Mouse (Mus musculus): ENCODE results near the gene Oxct2b. TPM values are rescaled to one million over a fixed set of nuclear protein-coding genes. Genes with fewer than 3 reads are reported as not detected.

The Oxct2b gene
- polyA plus RNA-seq, 1 experiment from 2014 or later: not detected

DNA sequence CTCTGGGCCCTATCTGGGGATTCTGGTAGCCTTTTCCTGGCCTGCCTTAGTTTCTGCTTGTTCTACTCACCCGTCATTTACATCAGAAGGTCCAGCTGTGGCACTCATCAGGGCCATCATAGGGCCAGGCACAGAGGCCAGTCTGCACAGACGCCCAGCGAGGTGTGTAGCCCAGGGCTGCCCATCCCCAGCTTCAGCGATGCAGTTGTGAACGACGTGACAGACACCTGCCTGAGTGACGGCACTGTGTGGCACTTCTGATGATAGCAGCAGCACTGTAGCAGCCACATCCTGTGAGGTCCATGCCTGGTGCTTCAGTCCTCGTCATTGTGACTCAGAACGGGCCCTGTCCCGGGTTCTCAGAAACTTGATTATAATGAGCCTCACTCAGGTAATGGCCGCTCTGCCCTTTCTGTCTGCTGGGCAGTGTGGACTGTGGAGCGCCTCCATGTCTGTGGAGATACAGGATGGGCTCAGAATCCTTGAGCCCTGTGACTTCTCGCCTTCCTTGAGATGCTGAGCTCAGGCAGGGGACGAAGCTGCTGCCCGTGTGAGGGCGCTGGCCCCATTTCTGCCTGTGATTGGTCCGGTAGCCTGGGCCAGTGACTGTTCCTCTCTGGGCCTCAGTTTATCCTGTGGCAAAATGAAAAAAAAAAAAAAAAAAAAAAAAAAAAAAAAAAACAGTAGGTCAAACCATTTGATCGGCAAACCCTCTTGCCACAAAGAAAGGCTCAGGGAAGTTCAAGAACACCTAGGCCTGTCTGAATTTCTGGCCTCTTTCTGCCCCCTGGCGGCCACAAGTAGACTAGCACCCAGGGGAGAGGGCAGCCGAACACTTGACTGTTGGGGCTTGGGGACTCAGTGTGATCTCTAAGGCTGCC is 33.5 kb upstream of the Oxct2b start:
- no peak overlapping the region for H3K4me3 ChIP-seq (ENCODE audit: low read depth, low read length)
- DNase-seq: peak; percentile 68
- no peak for TF ChIP-seq EP300 (IDR thresholded peaks at IDR 0.05; ENCODE audit: low read depth)
- TF ChIP-seq CTCF (IDR thresholded peaks at IDR 0.05; ENCODE audit: low read depth): peak; percentile 91
- no peak overlapping the region for H3K9ac ChIP-seq (replicated peaks)
- ATAC-seq: peak; percentile 63
- WGBS (ENCODE audit: insufficient replicate concordance): 74% methylated on average over 20 of the region's 20 CpGs
- H3K4me2 ChIP-seq (ENCODE audit: low read depth, low read length): no peak overlapping the region
- no peaks in the 10 kb centered on the region for H3K27me3 ChIP-seq (ENCODE audit: insufficient read depth, low read length)
- no peaks in the 10 kb centered on the region for H3K36me3 ChIP-seq (replicated peaks; ENCODE audit: insufficient read depth, low read length)
- no peaks in the 10 kb centered on the region for H3K9me3 ChIP-seq (ENCODE audit: low read length)
- no peak overlapping the region for H3K27ac ChIP-seq (ENCODE audit: low read depth)
- no peaks in the 10 kb centered on the region for H3K4me1 ChIP-seq (ENCODE audit: insufficient read depth)

DNA sequence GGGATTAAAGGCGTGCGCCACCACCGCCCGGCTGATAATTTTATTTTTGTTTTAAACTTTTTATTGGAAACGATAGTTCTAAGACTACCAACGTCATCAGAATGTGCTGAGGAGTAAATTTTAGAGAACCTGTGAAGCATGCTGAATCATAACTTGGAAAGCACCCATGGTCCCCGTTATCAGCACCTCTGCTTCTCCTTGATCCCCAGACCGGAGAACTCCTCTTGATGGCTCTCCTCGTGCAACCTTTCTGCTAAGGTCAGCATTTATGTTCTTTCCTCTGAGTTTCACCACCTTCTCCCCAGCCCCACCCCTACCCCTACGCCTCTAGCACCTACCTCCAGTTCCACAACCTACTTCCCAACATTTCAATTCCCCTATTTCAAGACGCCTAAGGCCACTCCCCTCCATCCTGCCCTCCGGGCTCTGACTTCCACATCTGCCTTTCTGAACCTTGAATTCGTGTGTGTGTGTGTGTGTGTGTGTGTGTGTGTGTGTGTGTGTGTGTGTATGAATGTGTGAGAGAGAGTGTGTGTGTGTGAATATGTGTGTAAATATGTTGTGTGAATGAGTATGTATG is 32.7 kb upstream of the Oxct2b start:
- ATAC-seq: peak; percentile 20; the same call in 1 of the 2 replicates
- H3K4me1 ChIP-seq (ENCODE audit: insufficient read depth): no peaks in the 10 kb centered on the region
- no peak overlapping the region for H3K27ac ChIP-seq (ENCODE audit: low read depth)
- H3K4me3 ChIP-seq (ENCODE audit: low read depth, low read length): no peak overlapping the region
- no peak overlapping the region for H3K9ac ChIP-seq (replicated peaks)
- no peak for TF ChIP-seq EP300 (IDR thresholded peaks at IDR 0.05; ENCODE audit: low read depth)
- no peak for TF ChIP-seq CTCF (IDR thresholded peaks at IDR 0.05; ENCODE audit: low read depth)
- H3K9me3 ChIP-seq (ENCODE audit: low read length): no peaks in the 10 kb centered on the region
- H3K4me2 ChIP-seq (ENCODE audit: low read depth, low read length): no peak overlapping the region
- WGBS (ENCODE audit: insufficient replicate concordance): 54% methylated on average over 13 of the region's 13 CpGs
- H3K36me3 ChIP-seq (replicated peaks; ENCODE audit: insufficient read depth, low read length): no peaks in the 10 kb centered on the region
- no peak for DNase-seq
- H3K27me3 ChIP-seq (ENCODE audit: insufficient read depth, low read length): no peaks in the 10 kb centered on the region

DNA sequence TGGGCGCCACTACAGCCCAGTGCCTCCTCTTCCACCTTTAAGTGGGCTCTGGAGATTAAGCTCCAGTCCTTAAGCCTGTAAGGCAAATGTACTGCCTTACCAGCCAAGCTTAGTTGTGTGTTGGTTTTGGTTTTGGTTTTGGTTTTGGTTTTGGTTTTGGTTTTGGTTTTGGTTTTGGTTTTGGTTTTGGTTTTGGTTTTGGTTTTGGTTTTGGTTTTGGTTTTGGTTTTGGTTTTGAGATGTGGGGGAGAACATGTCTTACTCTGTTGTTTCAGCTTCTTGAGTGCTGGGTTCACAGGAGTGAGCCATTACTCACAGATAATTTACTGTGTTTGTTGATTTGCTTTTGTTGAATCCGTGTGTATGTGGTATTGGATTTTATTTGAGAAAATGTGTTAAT is 30.8 kb upstream of the Oxct2b start:
- Histone ChIP-seq H3K4me1 (ENCODE audit: insufficient read depth) (no peaks in the 10 kb centered on the region), H3K27ac (ENCODE audit: low read depth) (no peak overlapping the region), H3K27me3 (ENCODE audit: insufficient read depth, low read length) (no peaks in the 10 kb centered on the region), H3K4me3 (ENCODE audit: low read depth, low read length) (no peak overlapping the region), H3K4me2 (ENCODE audit: low read depth, low read length) (no peak overlapping the region), H3K9ac (replicated peaks) (no peak overlapping the region), H3K36me3 (replicated peaks; ENCODE audit: insufficient read depth, low read length) (no peaks in the 10 kb centered on the region), H3K9me3 (ENCODE audit: low read length) (no peaks in the 10 kb centered on the region)
- WGBS (ENCODE audit: insufficient replicate concordance): 72% methylated on average over 2 of the region's 2 CpGs
- DNase-seq (no peak), ATAC-seq (no peak)
- TF ChIP-seq CTCF (IDR thresholded peaks at IDR 0.05; ENCODE audit: low read depth) (no peak), EP300 (IDR thresholded peaks at IDR 0.05; ENCODE audit: low read depth) (no peak)

DNA sequence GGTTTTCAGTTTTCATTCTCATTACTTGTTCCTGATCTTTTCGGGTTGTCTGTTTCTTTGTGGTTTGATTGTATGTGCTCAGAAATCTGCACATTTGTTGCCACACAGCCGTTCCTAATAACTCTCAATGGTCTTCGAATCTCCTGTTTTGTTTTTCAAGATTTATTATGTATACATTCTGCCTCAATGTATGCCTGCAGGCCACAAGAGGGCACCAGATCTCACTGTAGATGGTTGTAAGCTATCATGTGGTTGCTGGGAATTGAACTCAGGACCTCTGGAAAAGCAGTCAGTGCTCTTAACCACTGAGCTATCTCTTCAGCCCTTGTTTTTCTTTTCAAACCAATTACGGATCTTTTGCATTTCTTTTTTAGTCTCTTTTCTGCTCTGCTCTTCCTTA is 29.7 kb upstream of the Oxct2b start:
- Histone ChIP-seq H3K27ac (ENCODE audit: low read depth) (no peak overlapping the region), H3K4me3 (ENCODE audit: low read depth, low read length) (no peak overlapping the region), H3K9me3 (ENCODE audit: low read length) (no peaks in the 10 kb centered on the region), H3K36me3 (replicated peaks; ENCODE audit: insufficient read depth, low read length) (no peaks in the 10 kb centered on the region), H3K9ac (replicated peaks) (no peak overlapping the region), H3K4me1 (ENCODE audit: insufficient read depth) (no peaks in the 10 kb centered on the region), H3K4me2 (ENCODE audit: low read depth, low read length) (no peak overlapping the region), H3K27me3 (ENCODE audit: insufficient read depth, low read length) (no peaks in the 10 kb centered on the region)
- no peak for DNase-seq
- WGBS (ENCODE audit: insufficient replicate concordance): 83% methylated on average over 4 of the region's 4 CpGs
- no peak for ATAC-seq
- TF ChIP-seq CTCF (IDR thresholded peaks at IDR 0.05; ENCODE audit: low read depth) (peak; percentile 19; the same call in 1 of the 2 replicates), EP300 (IDR thresholded peaks at IDR 0.05; ENCODE audit: low read depth) (no peak)

DNA sequence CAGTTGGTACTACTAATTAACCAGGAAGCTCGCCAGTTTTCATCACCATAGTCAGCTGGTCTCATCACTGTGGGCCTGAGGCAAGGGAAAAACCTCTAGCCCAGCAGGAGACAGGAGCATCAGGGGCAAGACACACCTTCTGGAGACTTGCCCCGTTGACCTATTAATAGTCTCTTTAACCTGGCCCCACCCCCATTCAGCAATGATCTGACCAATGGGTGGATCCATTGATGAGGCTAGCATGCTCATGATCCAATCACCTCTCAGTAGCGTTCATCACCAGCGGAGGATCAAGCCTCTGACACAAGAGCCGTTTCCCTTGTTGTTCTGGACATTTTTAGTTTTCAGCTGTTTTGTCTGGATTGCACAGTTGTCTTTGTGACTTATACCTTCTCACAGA is 23.4 kb upstream of the Oxct2b start:
- no peaks in the 10 kb centered on the region for H3K36me3 ChIP-seq (replicated peaks; ENCODE audit: insufficient read depth, low read length)
- H3K4me1 ChIP-seq (ENCODE audit: insufficient read depth): no peaks in the 10 kb centered on the region; the same call in 1 of the 2 replicates
- DNase-seq: no peak
- no peak overlapping the region for H3K4me3 ChIP-seq (ENCODE audit: low read depth, low read length)
- H3K4me2 ChIP-seq (ENCODE audit: low read depth, low read length): no peak overlapping the region
- no peaks in the 10 kb centered on the region for H3K9me3 ChIP-seq (ENCODE audit: low read length)
- no peak overlapping the region for H3K9ac ChIP-seq (replicated peaks)
- TF ChIP-seq CTCF (IDR thresholded peaks at IDR 0.05; ENCODE audit: low read depth) (no peak), EP300 (IDR thresholded peaks at IDR 0.05; ENCODE audit: low read depth) (no peak)
- 59% methylated on average over 5 of the region's 5 CpGs for WGBS (ENCODE audit: insufficient replicate concordance)
- peak; percentile 41 for ATAC-seq
- peak overlapping the region; percentile 64; the same call in 1 of the 2 replicates for H3K27ac ChIP-seq (ENCODE audit: low read depth)
- no peaks in the 10 kb centered on the region for H3K27me3 ChIP-seq (ENCODE audit: insufficient read depth, low read length)

DNA sequence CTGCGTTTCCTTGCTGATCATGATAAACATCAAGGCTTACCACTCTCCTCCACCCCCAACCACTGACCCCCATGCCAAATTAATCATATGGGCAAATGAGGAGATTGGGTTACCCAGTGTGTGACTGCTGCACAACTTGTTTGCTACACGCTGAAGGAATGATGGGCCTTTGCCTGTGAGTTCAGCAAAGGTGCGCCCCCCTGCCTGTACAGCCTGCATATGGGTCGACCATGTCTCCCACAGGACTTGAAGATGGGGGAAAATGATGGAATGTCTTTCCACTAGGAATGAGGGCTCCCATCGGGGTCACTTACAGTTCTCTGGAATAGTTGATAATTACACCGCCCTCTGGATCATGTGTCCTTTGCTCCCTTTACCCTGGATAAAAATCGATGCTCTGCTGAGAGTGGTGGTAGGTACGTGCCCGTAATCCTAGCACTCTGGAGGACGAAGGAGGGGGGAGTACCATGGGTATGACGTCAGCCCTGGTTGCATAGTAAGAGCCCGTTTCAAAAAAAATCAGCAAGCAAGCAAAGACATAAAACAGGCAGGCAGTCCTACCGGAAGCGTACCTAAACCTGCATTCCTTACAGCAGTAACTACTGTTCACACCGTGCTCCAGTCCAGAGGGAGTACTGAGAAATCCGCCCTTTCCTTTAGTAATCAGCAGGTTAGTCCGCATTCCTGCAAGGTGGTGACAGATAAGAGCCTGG is 22.8 kb upstream of the Oxct2b start:
- H3K4me2 ChIP-seq (ENCODE audit: low read depth, low read length): peak overlapping the region; percentile 39
- 41% methylated on average over 17 of the region's 17 CpGs for WGBS (ENCODE audit: insufficient replicate concordance)
- peak; percentile 96 for ATAC-seq
- no peaks in the 10 kb centered on the region for H3K27me3 ChIP-seq (ENCODE audit: insufficient read depth, low read length)
- no peak overlapping the region for H3K9ac ChIP-seq (replicated peaks)
- TF ChIP-seq EP300 (IDR thresholded peaks at IDR 0.05; ENCODE audit: low read depth) (peak; percentile 51; the same call in 1 of the 2 replicates), CTCF (IDR thresholded peaks at IDR 0.05; ENCODE audit: low read depth) (no peak)
- H3K4me3 ChIP-seq (ENCODE audit: low read depth, low read length): peak overlapping the region; percentile 12; the same call in 1 of the 2 replicates
- no peaks in the 10 kb centered on the region for H3K9me3 ChIP-seq (ENCODE audit: low read length)
- H3K27ac ChIP-seq (ENCODE audit: low read depth): peak overlapping the region; percentile 64; the same call in 1 of the 2 replicates
- no peaks in the 10 kb centered on the region for H3K36me3 ChIP-seq (replicated peaks; ENCODE audit: insufficient read depth, low read length)
- peak; percentile 54 for DNase-seq
- no peaks in the 10 kb centered on the region; the same call in 1 of the 2 replicates for H3K4me1 ChIP-seq (ENCODE audit: insufficient read depth)
